ENCODE assay signal across 18 mouse cellular contexts in genomic region chr5:150155388-150155787, GRCm38 (mm10). TPM values are rescaled to one million over a fixed set of nuclear protein-coding genes. Genes with fewer than 3 reads are reported as not detected.
DNase-seq lines count a peak whose midpoint lies in the region; ATAC-seq and TF ChIP-seq lines count a peak whose summit lies in the region.
"Had no signal": no experiment of that assay in that cellular context is flagged by ENCODE, and none has a peak within 500 bp of the region (broad histone marks: within the 10 kb centered on the region; RNA-seq: fewer than 3 reads in every experiment).

No protein-coding gene starts in this region.

- no peak for ATAC-seq in heart, embryonic 14.5 days (ENCODE audit: insufficient number of reproducible peaks, insufficient read depth, low FRiP score, low read depth)
- peak; percentile 33; the same call in 1 of the 2 replicates for ATAC-seq in liver, postnatal 0 days
- ATAC-seq in common myeloid progenitor, adult 5-6 weeks (replicated peaks; ENCODE audit: low read depth, poor library complexity, severe bottlenecking), result peak; percentile 59
- no peak for ATAC-seq in megakaryocyte-erythroid progenitor cell, adult 5-6 weeks (replicated peaks; ENCODE audit: low FRiP score, low TSS enrichment, poor library complexity, severe bottlenecking)

- TF ChIP-seq EP300 in liver, postnatal 0 days (IDR thresholded peaks at IDR 0.05; ENCODE audit: low read depth), result no peak

- no peak for DNase-seq in heart, postnatal 14 days
- peak; percentile 31 for DNase-seq in liver, postnatal 0 days
- DNase-seq in liver, result no peak
- peak; percentile 36 for DNase-seq in 416B (ENCODE audit: low read depth)
- no peak for DNase-seq in adrenal gland, postnatal 14 days
- DNase-seq: kidney, adult 8-10 months; kidney, postnatal 25 days; liver, embryonic 13.5 days; midbrain, embryonic 14.5 days; right cerebral cortex, postnatal 25 days; thymus, postnatal 14 days had no signal

- 0 out of 2 replicates have a peak overlapping the region, but pooled peaks have one; percentile 4 for H3K4me2 ChIP-seq in heart, embryonic 14.5 days (ENCODE audit: low read length)
- no peak overlapping the region for H3K4me2 ChIP-seq in liver, postnatal 0 days (ENCODE audit: low read depth, low read length)
- H3K4me2 ChIP-seq: embryonic facial prominence, embryonic 13.5 days; forebrain, embryonic 15.5 days; heart, embryonic 12.5 days; hindbrain, embryonic 14.5 days; liver, embryonic 13.5 days had no signal

- H3K27me3 ChIP-seq in heart, embryonic 14.5 days (ENCODE audit: control insufficient read depth, insufficient read depth, low read length), result no peaks in the 10 kb centered on the region
- no peaks in the 10 kb centered on the region for H3K27me3 ChIP-seq in liver, postnatal 0 days (ENCODE audit: insufficient read depth, low read length)
- H3K27me3 ChIP-seq: embryonic facial prominence, embryonic 13.5 days; forebrain, embryonic 15.5 days; heart, embryonic 12.5 days; liver, embryonic 13.5 days had no signal

- H3K27ac ChIP-seq in heart, embryonic 14.5 days (replicated peaks in 1 of 2; ENCODE audit: control insufficient read depth in 1 of 2, insufficient read depth in 1 of 2, low read depth in 2 of 2, low read length in 2 of 2), result peak overlapping the region in 1 of 2 experiments; percentile 38; a peak in 3 of 4 replicates
- H3K27ac ChIP-seq in liver, postnatal 0 days (ENCODE audit: low read depth), result peak overlapping the region; percentile 57
- H3K27ac ChIP-seq: embryonic facial prominence, embryonic 13.5 days; hindbrain, embryonic 14.5 days; liver, embryonic 13.5 days had no signal

- no peaks in the 10 kb centered on the region for H3K9me3 ChIP-seq in heart, embryonic 14.5 days (ENCODE audit: control insufficient read depth, low read length)
- H3K9me3 ChIP-seq in liver, postnatal 0 days (ENCODE audit: low read length), result no peaks in the 10 kb centered on the region
- H3K9me3 ChIP-seq: embryonic facial prominence, embryonic 13.5 days; forebrain, embryonic 15.5 days; heart, embryonic 12.5 days; liver, embryonic 13.5 days had no signal

- no peak overlapping the region for H3K4me3 ChIP-seq in heart, embryonic 14.5 days (ENCODE audit: control insufficient read depth in 1 of 2, insufficient read depth in 1 of 2, low read depth in 1 of 2, low read length in 2 of 2)
- H3K4me3 ChIP-seq in liver, postnatal 0 days (ENCODE audit: low read depth, low read length), result no peak overlapping the region
- H3K4me3 ChIP-seq: embryonic facial prominence, embryonic 13.5 days; forebrain, embryonic 15.5 days; heart, embryonic 12.5 days; liver, embryonic 13.5 days had no signal

- no peak overlapping the region for H3K9ac ChIP-seq in heart, embryonic 14.5 days (ENCODE audit: low read length)
- H3K9ac ChIP-seq in liver, postnatal 0 days (replicated peaks), result no peak overlapping the region
- H3K9ac ChIP-seq: embryonic facial prominence, embryonic 13.5 days; forebrain, embryonic 15.5 days; heart, embryonic 12.5 days; hindbrain, embryonic 14.5 days; liver, embryonic 13.5 days had no signal

- no peaks in the 10 kb centered on the region for H3K36me3 ChIP-seq in heart, embryonic 14.5 days (ENCODE audit: control insufficient read depth, insufficient read depth, low read length)
- no peaks in the 10 kb centered on the region for H3K36me3 ChIP-seq in liver, postnatal 0 days (replicated peaks; ENCODE audit: insufficient read depth, low read length)
- H3K36me3 ChIP-seq: embryonic facial prominence, embryonic 13.5 days; forebrain, embryonic 15.5 days; heart, embryonic 12.5 days; liver, embryonic 13.5 days had no signal

- 75% methylated on average over 8 of the region's 8 CpGs for WGBS in heart, embryonic 14.5 days
- 58% methylated on average over 8 of the region's 8 CpGs for WGBS in liver, postnatal 0 days (ENCODE audit: insufficient replicate concordance)

- H3K4me1 ChIP-seq in heart, embryonic 14.5 days (ENCODE audit: control insufficient read depth in 2 of 2, insufficient read depth in 2 of 2, low read length in 2 of 2), result peaks cover 21 to 31% of the 10 kb centered on the region in 2 experiments
- peaks cover 3% of the 10 kb centered on the region; the same call in 1 of the 2 replicates for H3K4me1 ChIP-seq in liver, postnatal 0 days (ENCODE audit: insufficient read depth)
- H3K4me1 ChIP-seq: liver, embryonic 13.5 days had no signal

- no peak for TF ChIP-seq CTCF in liver, postnatal 0 days (IDR thresholded peaks at IDR 0.05; ENCODE audit: low read depth)

- intact Hi-C loops in heart, postnatal 14 days (cut with DNase I), result no loop called here

RNA-seq across cellular contexts. Expression of gene Fry, which starts 36.9 kb away (rescaled TPM):
- 42.2 and 43.5 TPM in 2 replicates for polyA plus RNA-seq in heart, embryonic 14.5 days (2014; fragmentation: Nextera tagmentation; extraction: Ambion mirVana)
- total RNA-seq in heart, postnatal 14 days (2021), result 100 to 1,000 TPM; 150 to 174 TPM
- polyA plus RNA-seq in liver, postnatal 0 days (2015; fragmentation: Nextera tagmentation; extraction: Ambion mirVana), result 2.0 and 3.2 TPM in 2 replicates
- 11.4 and 22.5 TPM in 2 replicates for total RNA-seq in common myeloid progenitor, adult 5-6 weeks (2017)
- 39.4 and 51.0 TPM in 2 replicates for total RNA-seq in adrenal gland, postnatal 14 days (2021)
- 12.9 and 17.8 TPM in 2 replicates for total RNA-seq in megakaryocyte-erythroid progenitor cell, adult 5-6 weeks (2014; fragmentation: Nextera tagmentation)
- total RNA-seq in megakaryocyte-erythroid progenitor cell, adult 5-6 weeks (2017), result 8.3 and 10.4 TPM in 2 replicates

Comparison
In these comparisons a context has a peak if more than half of its experiments do, and no peak if none do; other contexts are left out.
1. DNase-seq: peak in liver, postnatal 0 days (single experiment) and 416B (single experiment); none in heart, postnatal 14 days (0 of 2), liver (single experiment) and adrenal gland, postnatal 14 days (single experiment).
2. ATAC-seq: peak in liver, postnatal 0 days (single experiment) and common myeloid progenitor, adult 5-6 weeks (single experiment); none in heart, embryonic 14.5 days (single experiment) and megakaryocyte-erythroid progenitor cell, adult 5-6 weeks (single experiment).